9 mouse cellular contexts compared by ENCODE assay signal in genomic region chr8:121874031-121874430, GRCm38 (mm10). TPM values are rescaled to one million over a fixed set of nuclear protein-coding genes. Genes with fewer than 3 reads are reported as not detected.
DNase-seq lines count a peak whose midpoint lies in the region; ATAC-seq lines count a peak whose summit lies in the region.
"Had no signal": no experiment of that assay in that cellular context is flagged by ENCODE, and none has a peak within 500 bp of the region (broad histone marks: within the 10 kb centered on the region; RNA-seq: fewer than 3 reads in every experiment).

No protein-coding gene starts in this region.

- WGBS in hindbrain, embryonic 10.5 days: 74% methylated on average over 9 of the region's 9 CpGs
- WGBS in hindbrain, embryonic 12.5 days: 65% methylated on average over 9 of the region's 9 CpGs
- 40% methylated on average over 9 of the region's 9 CpGs for WGBS in kidney, embryonic 16.5 days

- no peak overlapping the region for H3K4me3 ChIP-seq in hindbrain, embryonic 10.5 days
- no peak overlapping the region for H3K4me3 ChIP-seq in hindbrain, embryonic 12.5 days
- no peak overlapping the region for H3K4me3 ChIP-seq in kidney, embryonic 16.5 days (ENCODE audit: low read length)

- no peaks in the 10 kb centered on the region for H3K36me3 ChIP-seq in hindbrain, embryonic 10.5 days
- no peaks in the 10 kb centered on the region for H3K36me3 ChIP-seq in hindbrain, embryonic 12.5 days
- no peaks in the 10 kb centered on the region for H3K36me3 ChIP-seq in kidney, embryonic 16.5 days (ENCODE audit: insufficient read depth, low read length)

- ATAC-seq in hindbrain, embryonic 12.5 days (ENCODE audit: low FRiP score): no peak
- peak; percentile 65 for ATAC-seq in kidney, embryonic 16.5 days (ENCODE audit: low FRiP score, low TSS enrichment)

- no peak overlapping the region for H3K4me2 ChIP-seq in hindbrain, embryonic 12.5 days (replicated peaks)
- no peak overlapping the region for H3K4me2 ChIP-seq in kidney, embryonic 16.5 days (replicated peaks; ENCODE audit: low read depth, low read length)

- peak; percentile 38 for DNase-seq in hindbrain, embryonic 10.5 days (ENCODE audit: low spot score)
- peak; percentile 82 for DNase-seq in adrenal gland, postnatal 14 days
- peak; percentile 39 to 73 for DNase-seq in gastrocnemius, postnatal 4 days (ENCODE audit: low spot score in 2 of 2)
- peak; percentile 64 for DNase-seq in lung, postnatal 14 days
- DNase-seq in urinary bladder, postnatal 4 days (ENCODE audit: low spot score in 2 of 2): peak; percentile 64 to 69
- no peak for DNase-seq in layer of hippocampus, adult 9-10 months (ENCODE audit: low spot score)

- H3K27ac ChIP-seq in hindbrain, embryonic 10.5 days: no peak overlapping the region
- no peak overlapping the region for H3K27ac ChIP-seq in hindbrain, embryonic 12.5 days
- no peak overlapping the region for H3K27ac ChIP-seq in kidney, embryonic 16.5 days (ENCODE audit: low read length)
- H3K27ac ChIP-seq: macrophage had no signal

- H3K9ac ChIP-seq in hindbrain, embryonic 12.5 days: no peak overlapping the region
- no peak overlapping the region for H3K9ac ChIP-seq in kidney, embryonic 16.5 days (replicated peaks; ENCODE audit: low read length)

- H3K4me1 ChIP-seq in hindbrain, embryonic 10.5 days (replicated peaks): peaks cover 22% of the 10 kb centered on the region
- peaks cover 14% of the 10 kb centered on the region for H3K4me1 ChIP-seq in hindbrain, embryonic 12.5 days
- H3K4me1 ChIP-seq in kidney, embryonic 16.5 days (ENCODE audit: insufficient read depth, low read length): peaks cover 28% of the 10 kb centered on the region

- H3K27me3 ChIP-seq in hindbrain, embryonic 10.5 days (ENCODE audit: insufficient read depth, poor library complexity, severe bottlenecking): peaks cover 13% of the 10 kb centered on the region; the same call in 1 of the 2 replicates
- no peaks in the 10 kb centered on the region for H3K27me3 ChIP-seq in hindbrain, embryonic 12.5 days
- no peaks in the 10 kb centered on the region for H3K27me3 ChIP-seq in kidney, embryonic 16.5 days (ENCODE audit: insufficient read depth, low read length)

- no peaks in the 10 kb centered on the region for H3K9me3 ChIP-seq in hindbrain, embryonic 10.5 days
- H3K9me3 ChIP-seq in hindbrain, embryonic 12.5 days (replicated peaks): no peaks in the 10 kb centered on the region
- no peaks in the 10 kb centered on the region for H3K9me3 ChIP-seq in kidney, embryonic 16.5 days (ENCODE audit: low read length)

RNA-seq across cellular contexts. Expression of gene Slc7a5, which starts 33.5 kb away (rescaled TPM):
- 27.2 and 27.6 TPM in 2 replicates for polyA plus RNA-seq in hindbrain, embryonic 10.5 days (2016; fragmentation: Nextera tagmentation; extraction: Ambion mirVana)
- polyA plus RNA-seq in hindbrain, embryonic 12.5 days (2016; fragmentation: Nextera tagmentation; extraction: Ambion mirVana): 29.4 and 33.2 TPM in 2 replicates
- total RNA-seq in adrenal gland, postnatal 14 days (2021): 41.4 and 46.8 TPM in 2 replicates
- 10 to 100 TPM; 21.9 to 22.4 TPM for total RNA-seq in gastrocnemius, postnatal 4 days (2021)
- polyA plus RNA-seq in kidney, embryonic 16.5 days (2015; fragmentation: Nextera tagmentation; extraction: Ambion mirVana): 15.1 and 17.0 TPM in 2 replicates

RNA-seq across cellular contexts. Expression of gene Klhdc4, which starts 44.7 kb away (rescaled TPM):
- 60.6 and 66.1 TPM in 2 replicates for polyA plus RNA-seq in hindbrain, embryonic 10.5 days (2016; fragmentation: Nextera tagmentation; extraction: Ambion mirVana)
- polyA plus RNA-seq in hindbrain, embryonic 12.5 days (2016; fragmentation: Nextera tagmentation; extraction: Ambion mirVana): 43.0 and 43.4 TPM in 2 replicates
- total RNA-seq in adrenal gland, postnatal 14 days (2021): 20.4 and 22.3 TPM in 2 replicates
- 10 to 100 TPM; 17.5 to 19.0 TPM for total RNA-seq in gastrocnemius, postnatal 4 days (2021)
- 48.4 and 50.1 TPM in 2 replicates for polyA plus RNA-seq in kidney, embryonic 16.5 days (2015; fragmentation: Nextera tagmentation; extraction: Ambion mirVana)
